Mouse (Mus musculus): ENCODE data around the gene Atp6v1f.

DNA sequence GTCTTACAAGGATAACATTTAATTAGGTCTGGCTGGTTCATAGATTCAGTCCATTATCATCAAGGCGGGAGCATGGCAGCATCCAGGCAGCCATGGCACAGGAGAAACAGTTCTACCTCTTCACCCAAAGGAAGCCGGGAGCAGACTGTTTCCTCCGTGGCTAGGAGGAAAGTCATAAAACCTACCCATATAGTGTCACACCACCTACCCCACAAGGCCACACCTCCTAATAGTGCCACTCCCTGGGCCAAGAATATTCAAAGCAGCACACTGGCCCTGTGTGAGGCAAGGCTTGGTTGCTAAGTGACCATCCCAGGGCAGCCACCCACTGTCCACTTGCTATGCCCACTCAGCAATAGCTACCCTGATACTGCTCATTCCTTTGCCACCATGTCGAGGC lies 3.6 kb downstream of the Atp6v1f start, which contains the start of gene Atp6v1fnb:
- TF ChIP-seq CTCF (IDR thresholded peaks at IDR 0.05; ENCODE audit: low read depth, low read length) = no peak
- TF ChIP-seq POLR2A (IDR thresholded peaks at IDR 0.05; ENCODE audit: extremely low read depth, insufficient read depth, low read length) = no peak

Measured in liver, adult 2 months (tissue).